Mouse (Mus musculus) ES-E14 (cell line): ENCODE measurements around the gene Ankrd49.

Experiments used
- CHD2 ChIP-seq: IDR thresholded peaks from 2 replicates; pipeline ENCODE4 v1.6.1; 2014; ENCODE audit warnings: mild to moderate bottlenecking, low read depth, low read length, inconsistent platforms
- HCFC1 ChIP-seq: IDR thresholded peaks from 2 replicates; pipeline ENCODE4 v1.6.1; 2012; ENCODE audit warnings: low read length, inconsistent platforms, borderline replicate concordance; ENCODE audit not compliant: insufficient read depth
- MAFK ChIP-seq: IDR thresholded peaks from 2 replicates; pipeline ENCODE4 v1.6.1; 2014; ENCODE audit warnings: mild to moderate bottlenecking, low read depth, low read length, inconsistent platforms; ENCODE audit not compliant: insufficient read depth
- ZC3H11A ChIP-seq: IDR thresholded peaks from 2 replicates; pipeline ENCODE4 v1.6.1; 2012; ENCODE audit warnings: low read depth, mild to moderate bottlenecking, inconsistent platforms, low read length, borderline replicate concordance
- ZNF384 ChIP-seq: IDR thresholded peaks from 2 replicates; pipeline ENCODE4 v1.6.1; 2012; ENCODE audit warnings: low read depth, low read length, inconsistent platforms

- TF ChIP-seq ZC3H11A (no peak), ZNF384 (no peak), MAFK (no peak), HCFC1 (no peak), CHD2 (no peak)
Observed at GRCm38 (mm10) chr9:14824840-14825239, 40.2 kb upstream of the Ankrd49 start.
